8 mouse cellular contexts compared by ENCODE assay signal in genomic region chr4:61973236-61973635, GRCm38 (mm10).
DNase-seq lines count a peak whose midpoint lies in the region; ATAC-seq lines count a peak whose summit lies in the region.

No protein-coding gene starts in this region.

- no peak overlapping the region for H3K4me3 ChIP-seq in midbrain, embryonic 14.5 days (replicated peaks; ENCODE audit: low read depth, low read length)
- no peak overlapping the region for H3K4me3 ChIP-seq in midbrain, embryonic 16.5 days (ENCODE audit: low read depth, low read length)
- no peak overlapping the region for H3K4me3 ChIP-seq in embryonic facial prominence, embryonic 15.5 days (replicated peaks)

- H3K4me1 ChIP-seq in midbrain, embryonic 14.5 days (ENCODE audit: control insufficient read depth, insufficient read depth, low read length), result no peaks in the 10 kb centered on the region
- no peaks in the 10 kb centered on the region for H3K4me1 ChIP-seq in midbrain, embryonic 16.5 days (ENCODE audit: control insufficient read depth, insufficient read depth, low read length)
- no peaks in the 10 kb centered on the region for H3K4me1 ChIP-seq in embryonic facial prominence, embryonic 15.5 days

- WGBS in midbrain, embryonic 14.5 days, result 59% methylated on average over 2 of the region's 2 CpGs
- WGBS in midbrain, embryonic 16.5 days, result 61% methylated on average over 2 of the region's 2 CpGs
- WGBS in embryonic facial prominence, embryonic 15.5 days, result 55% methylated on average over 2 of the region's 2 CpGs

- H3K27me3 ChIP-seq in midbrain, embryonic 14.5 days (ENCODE audit: control insufficient read depth, insufficient read depth, low read length), result no peaks in the 10 kb centered on the region
- H3K27me3 ChIP-seq in midbrain, embryonic 16.5 days (ENCODE audit: control insufficient read depth, insufficient read depth, low read depth, low read length), result no peaks in the 10 kb centered on the region
- H3K27me3 ChIP-seq in embryonic facial prominence, embryonic 15.5 days, result no peaks in the 10 kb centered on the region

- ATAC-seq in midbrain, embryonic 14.5 days (ENCODE audit: low FRiP score, low TSS enrichment), result no peak
- no peak for ATAC-seq in midbrain, embryonic 16.5 days
- peak; percentile 43; the same call in 1 of the 2 replicates for ATAC-seq in embryonic facial prominence, embryonic 15.5 days (ENCODE audit: insufficient number of reproducible peaks, low FRiP score, low TSS enrichment, low read depth)

- no peak overlapping the region for H3K27ac ChIP-seq in midbrain, embryonic 14.5 days (replicated peaks; ENCODE audit: low read depth, low read length)
- no peak overlapping the region for H3K27ac ChIP-seq in midbrain, embryonic 16.5 days (ENCODE audit: low read length)
- H3K27ac ChIP-seq in embryonic facial prominence, embryonic 15.5 days (replicated peaks), result no peak overlapping the region

- peak; percentile 48 for DNase-seq in heart, adult 11 months
- no peak for DNase-seq in heart, postnatal 25 days (ENCODE audit: low spot score)
- DNase-seq in midbrain, embryonic 14.5 days, result peak; percentile 29
- DNase-seq in ZHBTc4 (ENCODE audit: low read depth, low spot score), result peak; percentile 71
- DNase-seq in right cerebral cortex, postnatal 4 days, result peak; percentile 6
- DNase-seq in left cerebral cortex, adult 11 months (ENCODE audit: low spot score), result no peak

- no peak overlapping the region for H3K9ac ChIP-seq in midbrain, embryonic 14.5 days (replicated peaks; ENCODE audit: low read length)
- no peak overlapping the region for H3K9ac ChIP-seq in midbrain, embryonic 16.5 days (ENCODE audit: low read depth, low read length)
- H3K9ac ChIP-seq in embryonic facial prominence, embryonic 15.5 days, result no peak overlapping the region

- no peaks in the 10 kb centered on the region for H3K9me3 ChIP-seq in midbrain, embryonic 14.5 days (ENCODE audit: control insufficient read depth, low read length)
- H3K9me3 ChIP-seq in midbrain, embryonic 16.5 days (replicated peaks; ENCODE audit: control insufficient read depth, low read length, poor library complexity, severe bottlenecking), result no peaks in the 10 kb centered on the region
- H3K9me3 ChIP-seq in embryonic facial prominence, embryonic 15.5 days (replicated peaks), result no peaks in the 10 kb centered on the region

- H3K4me2 ChIP-seq in midbrain, embryonic 14.5 days (ENCODE audit: low read length), result no peak overlapping the region
- no peak overlapping the region for H3K4me2 ChIP-seq in midbrain, embryonic 16.5 days (ENCODE audit: low read length)
- no peak overlapping the region for H3K4me2 ChIP-seq in embryonic facial prominence, embryonic 15.5 days (replicated peaks)

- no peaks in the 10 kb centered on the region for H3K36me3 ChIP-seq in midbrain, embryonic 14.5 days (ENCODE audit: control insufficient read depth, insufficient read depth, low read length)
- no peaks in the 10 kb centered on the region for H3K36me3 ChIP-seq in midbrain, embryonic 16.5 days (ENCODE audit: control insufficient read depth, insufficient read depth, low read length)
- H3K36me3 ChIP-seq in embryonic facial prominence, embryonic 15.5 days, result no peaks in the 10 kb centered on the region

- intact Hi-C loops in heart, postnatal 25 days (cut with DNase I), result no loop called here

Comparison
In these comparisons a context has a peak if more than half of its experiments do, and no peak if none do; other contexts are left out.
1. DNase-seq: peak in heart, adult 11 months (single experiment), midbrain, embryonic 14.5 days (single experiment), ZHBTc4 (single experiment) and right cerebral cortex, postnatal 4 days (single experiment); none in heart, postnatal 25 days (single experiment) and left cerebral cortex, adult 11 months (single experiment).